Mouse (Mus musculus): ENCODE results near the gene Kmt5b.

Gene Kmt5b

GRCm38 (mm10) chr19:3844836-3845235 lies 77.6 kb downstream of the Kmt5b start:
- DNase-seq, result no peak

- no peak for DNase-seq
These were observed 78.1 kb downstream of the Kmt5b start for GRCm38 (mm10) chr19:3845339-3845738.

GRCm38 (mm10) chr19:3845803-3846406 lies 78.7 kb downstream of the Kmt5b start:
- peak; percentile 90 to 94 for DNase-seq

GRCm38 (mm10) chr19:3846676-3847604 lies 79.7 kb downstream of the Kmt5b start:
- no peak for DNase-seq

- no peak for DNase-seq
These were observed 80.5 kb downstream of the Kmt5b start for GRCm38 (mm10) chr19:3847711-3848110.

- no peak for DNase-seq
These were observed 81.1 kb downstream of the Kmt5b start for GRCm38 (mm10) chr19:3848207-3848808.

GRCm38 (mm10) chr19:3849251-3849650 lies 82.0 kb downstream of the Kmt5b start:
- no peak for DNase-seq

- DNase-seq, result no peak
These were observed 82.9 kb downstream of the Kmt5b start for GRCm38 (mm10) chr19:3850076-3850475.

- peak; percentile 73 for DNase-seq
These were observed 83.7 kb downstream of the Kmt5b start for GRCm38 (mm10) chr19:3850847-3851469.

GRCm38 (mm10) chr19:3851502-3851962 lies 84.3 kb downstream of the Kmt5b start, which contains the start of gene Chka:
TSS of gene Chka (plus strand) at chr19:3851773.
- DNase-seq, result peak; percentile 98 to 99

- peak; percentile 74 to 77 for DNase-seq
These were observed 84.9 kb downstream of the Kmt5b start for GRCm38 (mm10) chr19:3851979-3852681.

GRCm38 (mm10) chr19:3853121-3853520 lies 85.9 kb downstream of the Kmt5b start:
- no peak for DNase-seq

GRCm38 (mm10) chr19:3853891-3854290 lies 86.7 kb downstream of the Kmt5b start:
- DNase-seq, result peak; percentile 62 to 68

- DNase-seq, result peak in 1 of 2 experiments; percentile 47
These were observed 87.9 kb downstream of the Kmt5b start for GRCm38 (mm10) chr19:3855091-3855490.

GRCm38 (mm10) chr19:3855601-3856000 lies 88.4 kb downstream of the Kmt5b start:
- peak in 1 of 2 experiments; percentile 53 for DNase-seq

- peak; percentile 66 to 80 for DNase-seq
These were observed 90.0 kb downstream of the Kmt5b start for GRCm38 (mm10) chr19:3857220-3857619.

- DNase-seq, result no peak
These were observed 95.5 kb downstream of the Kmt5b start for GRCm38 (mm10) chr19:3862713-3863112.

GRCm38 (mm10) chr19:3864960-3865359 lies 97.7 kb downstream of the Kmt5b start:
- DNase-seq, result no peak
